Mouse (Mus musculus) ES-Bruce4 (cell line): Measurements from ENCODE around the gene Gucd1. TPM values are rescaled to one million over a fixed set of nuclear protein-coding genes. Genes with fewer than 3 reads are reported as not detected.

Experiments used
- H3K27ac ChIP-seq: 2 replicates; pipeline ENCODE4 v1.5.1; 2012; ENCODE audit warnings: low read length, inconsistent platforms; ENCODE audit not compliant: insufficient read depth
- H3K27me3 ChIP-seq: 2 replicates; pipeline ENCODE4 v1.6.1; 2012; ENCODE audit warnings: mild to moderate bottlenecking, low read length, inconsistent platforms; ENCODE audit not compliant: control insufficient read depth, poor library complexity, insufficient read depth, severe bottlenecking
- H3K36me3 ChIP-seq: 2 replicates; pipeline ENCODE4 v1.6.1; 2012; ENCODE audit warnings: inconsistent platforms, mild to moderate bottlenecking, low read length, moderate library complexity; ENCODE audit not compliant: control insufficient read depth, poor library complexity, insufficient read depth, severe bottlenecking
- H3K4me1 ChIP-seq: one replicate; pipeline ENCODE4 v1.8.1; 2011; ENCODE audit warnings: low read length; ENCODE audit not compliant: control insufficient read depth, insufficient read depth
- H3K4me3 ChIP-seq: 2 replicates; pipeline ENCODE4 v1.5.1; 2011; ENCODE audit warnings: low read depth, mild to moderate bottlenecking, low read length
- H3K9ac ChIP-seq: 2 replicates; pipeline ENCODE4 v1.6.1; 2012; ENCODE audit warnings: low read depth, mild to moderate bottlenecking, inconsistent platforms; ENCODE audit not compliant: poor library complexity, severe bottlenecking
- H3K9me3 ChIP-seq: replicated peaks from 2 replicates; pipeline ENCODE4 v1.6.1; 2012; ENCODE audit warnings: mild to moderate bottlenecking, low read length, inconsistent platforms; ENCODE audit not compliant: control insufficient read depth, poor library complexity, insufficient read depth, severe bottlenecking
- CTCF ChIP-seq: IDR thresholded peaks from one replicate; pipeline ENCODE4 v1.8.1; 2011; ENCODE audit warnings: low read depth, low read length
- EP300 ChIP-seq: IDR thresholded peaks from 2 replicates; pipeline ENCODE4 v1.6.1; 2011; ENCODE audit warnings: low read depth, low read length; ENCODE audit not compliant: insufficient read depth
- POLR2A ChIP-seq: IDR thresholded peaks from one replicate; pipeline ENCODE4 v1.8.1; 2011; ENCODE audit warnings: low read length; ENCODE audit not compliant: insufficient read depth
- polyA plus RNA-seq: library from polyadenylated mRNA; stranded (reverse); fragments of >200 nt; gene quantifications from 2 replicates; pipeline ENCODE4 v1.2.4, GENCODE M21; 2011; ENCODE audit warnings: low read depth; ENCODE audit not compliant: missing spikeins, insufficient read depth, insufficient read length

Gucd1 gene
- polyA plus RNA-seq, 1 experiment: 9.9 TPM

DNA sequence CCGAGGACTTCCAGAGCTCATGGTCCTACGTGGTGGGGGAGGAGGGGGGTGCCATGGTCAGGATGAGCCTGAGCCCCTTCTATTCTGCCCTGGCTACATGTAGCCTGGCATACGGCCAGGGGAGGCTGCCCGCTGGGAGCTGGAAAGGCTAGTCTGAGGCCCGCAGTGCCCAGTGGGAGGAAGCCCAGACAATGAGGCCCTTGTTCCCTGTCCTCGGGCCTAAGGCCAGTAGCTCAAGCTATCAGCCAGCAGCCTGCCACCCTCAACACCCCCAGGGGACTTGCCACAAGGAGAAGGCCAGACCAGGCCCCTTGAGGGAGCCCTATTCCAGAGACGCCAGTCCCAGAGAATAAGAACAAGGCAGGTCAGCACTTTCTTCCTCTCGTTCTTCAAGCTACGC lies 38.3 kb upstream of the Gucd1 start:
- H3K4me3 ChIP-seq: no peak overlapping the region
- no peak overlapping the region for H3K9ac ChIP-seq
- H3K4me1 ChIP-seq: no peaks in the 10 kb centered on the region
- H3K9me3 ChIP-seq: no peaks in the 10 kb centered on the region
- H3K27ac ChIP-seq: no peak overlapping the region
- no peaks in the 10 kb centered on the region for H3K36me3 ChIP-seq
- H3K27me3 ChIP-seq: peaks cover 4% of the 10 kb centered on the region; the same call in 1 of the 2 replicates
- TF ChIP-seq EP300: no peak
- TF ChIP-seq CTCF: no peak
- TF ChIP-seq POLR2A: no peak

- Histone ChIP-seq H3K9ac (no peak overlapping the region), H3K27ac (no peak overlapping the region)
Observed at GRCm38 (mm10) chr10:75555557-75555956, 37.8 kb upstream of the Gucd1 start.

DNA sequence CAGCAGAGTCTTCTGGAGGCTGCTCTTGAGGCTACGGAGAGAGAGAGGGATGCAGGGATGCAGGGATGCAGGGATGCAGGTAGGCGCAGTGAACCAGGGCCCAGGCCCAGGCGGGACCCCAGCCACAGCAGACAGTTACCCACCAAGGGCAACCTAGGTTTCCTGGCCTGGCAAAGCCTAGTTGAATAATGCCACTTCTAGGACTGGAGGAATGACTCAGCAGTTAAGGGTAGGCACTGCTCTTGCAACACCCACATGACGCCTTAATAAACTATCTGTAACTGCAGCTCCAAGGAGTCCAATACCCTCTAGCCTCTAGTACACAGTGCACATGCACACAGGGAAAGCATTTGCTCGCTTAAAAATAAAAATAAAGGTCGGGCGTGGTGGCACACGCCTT lies 36.3 kb upstream of the Gucd1 start:
- H3K4me3 ChIP-seq: no peak overlapping the region
- H3K9me3 ChIP-seq: no peaks in the 10 kb centered on the region
- H3K9ac ChIP-seq: no peak overlapping the region
- no peak for TF ChIP-seq EP300
- TF ChIP-seq POLR2A: no peak
- TF ChIP-seq CTCF: no peak
- no peaks in the 10 kb centered on the region for H3K36me3 ChIP-seq
- H3K27me3 ChIP-seq: no peaks in the 10 kb centered on the region
- H3K4me1 ChIP-seq: no peaks in the 10 kb centered on the region
- H3K27ac ChIP-seq: no peak overlapping the region

More at GRCm38 (mm10) chr10:75555557-75555956, 37.8 kb upstream of the Gucd1 start:
- TF ChIP-seq EP300 (no peak), POLR2A (no peak), CTCF (no peak)
- Histone ChIP-seq H3K9me3 (no peaks in the 10 kb centered on the region), H3K36me3 (no peaks in the 10 kb centered on the region), H3K27me3 (peaks cover 4% of the 10 kb centered on the region; the same call in 1 of the 2 replicates), H3K4me1 (no peaks in the 10 kb centered on the region), H3K4me3 (no peak overlapping the region)

DNA sequence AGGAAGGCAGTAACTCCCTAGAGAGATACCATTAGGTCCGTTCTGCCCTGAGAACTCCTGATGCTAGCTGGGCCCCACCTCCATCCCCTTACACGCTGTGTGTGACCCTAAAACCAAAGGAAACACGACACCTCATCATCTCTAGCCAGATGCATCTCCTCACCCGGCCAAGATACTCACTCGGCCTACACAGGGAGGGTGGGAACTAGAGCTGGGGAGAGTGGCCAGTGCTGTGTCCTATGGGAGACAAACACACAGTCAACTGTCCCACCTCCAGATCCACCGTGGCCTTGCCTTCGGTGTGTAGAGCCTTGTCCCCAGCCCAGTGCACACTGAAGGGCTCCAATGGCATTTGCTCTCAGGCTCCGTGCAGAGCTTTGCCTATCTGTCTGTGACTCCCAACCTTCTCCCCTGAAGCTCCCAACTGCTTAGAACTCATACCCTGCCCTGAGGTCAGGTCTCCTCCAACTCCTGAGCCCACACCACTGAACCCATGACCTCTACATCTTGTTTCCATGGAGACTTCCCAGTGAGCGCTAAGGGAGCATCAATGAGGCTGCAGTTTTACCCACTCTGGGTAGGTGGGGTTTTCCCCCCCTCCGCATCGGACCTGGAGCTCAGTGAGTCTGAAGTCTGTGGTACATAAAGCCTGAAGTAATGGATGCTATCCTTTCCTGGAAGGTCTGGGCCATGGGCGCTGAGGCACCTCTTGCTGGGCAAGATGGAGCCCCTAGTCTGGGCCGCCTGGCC lies 35.1 kb upstream of the Gucd1 start:
- H3K27me3 ChIP-seq: no peaks in the 10 kb centered on the region

GRCm38 (mm10) chr10:75552106-75552505 lies 34.3 kb upstream of the Gucd1 start:
- TF ChIP-seq CTCF (no peak), POLR2A (no peak), EP300 (no peak)
- Histone ChIP-seq H3K27me3 (no peaks in the 10 kb centered on the region), H3K4me3 (no peak overlapping the region), H3K27ac (no peak overlapping the region), H3K36me3 (no peaks in the 10 kb centered on the region), H3K9me3 (no peaks in the 10 kb centered on the region), H3K9ac (no peak overlapping the region), H3K4me1 (no peaks in the 10 kb centered on the region)

More for the DNA sequence above, 35.1 kb upstream of the Gucd1 start:
- H3K4me1 ChIP-seq: no peaks in the 10 kb centered on the region
- no peak overlapping the region for H3K4me3 ChIP-seq
- no peaks in the 10 kb centered on the region for H3K9me3 ChIP-seq
- TF ChIP-seq EP300 (no peak), POLR2A (no peak), CTCF (no peak)
- no peak overlapping the region for H3K27ac ChIP-seq
- H3K36me3 ChIP-seq: no peaks in the 10 kb centered on the region
- H3K9ac ChIP-seq: no peak overlapping the region

- Histone ChIP-seq H3K36me3 (no peaks in the 10 kb centered on the region), H3K9ac (no peak overlapping the region), H3K4me1 (no peaks in the 10 kb centered on the region), H3K4me3 (no peak overlapping the region), H3K27ac (no peak overlapping the region), H3K9me3 (no peaks in the 10 kb centered on the region), H3K27me3 (no peaks in the 10 kb centered on the region)
- TF ChIP-seq POLR2A (no peak), CTCF (no peak), EP300 (no peak)
Observed at GRCm38 (mm10) chr10:75551175-75551574, 33.4 kb upstream of the Gucd1 start.
